ENCODE assay signal across 9 mouse cellular contexts in the genomic region with DNA sequence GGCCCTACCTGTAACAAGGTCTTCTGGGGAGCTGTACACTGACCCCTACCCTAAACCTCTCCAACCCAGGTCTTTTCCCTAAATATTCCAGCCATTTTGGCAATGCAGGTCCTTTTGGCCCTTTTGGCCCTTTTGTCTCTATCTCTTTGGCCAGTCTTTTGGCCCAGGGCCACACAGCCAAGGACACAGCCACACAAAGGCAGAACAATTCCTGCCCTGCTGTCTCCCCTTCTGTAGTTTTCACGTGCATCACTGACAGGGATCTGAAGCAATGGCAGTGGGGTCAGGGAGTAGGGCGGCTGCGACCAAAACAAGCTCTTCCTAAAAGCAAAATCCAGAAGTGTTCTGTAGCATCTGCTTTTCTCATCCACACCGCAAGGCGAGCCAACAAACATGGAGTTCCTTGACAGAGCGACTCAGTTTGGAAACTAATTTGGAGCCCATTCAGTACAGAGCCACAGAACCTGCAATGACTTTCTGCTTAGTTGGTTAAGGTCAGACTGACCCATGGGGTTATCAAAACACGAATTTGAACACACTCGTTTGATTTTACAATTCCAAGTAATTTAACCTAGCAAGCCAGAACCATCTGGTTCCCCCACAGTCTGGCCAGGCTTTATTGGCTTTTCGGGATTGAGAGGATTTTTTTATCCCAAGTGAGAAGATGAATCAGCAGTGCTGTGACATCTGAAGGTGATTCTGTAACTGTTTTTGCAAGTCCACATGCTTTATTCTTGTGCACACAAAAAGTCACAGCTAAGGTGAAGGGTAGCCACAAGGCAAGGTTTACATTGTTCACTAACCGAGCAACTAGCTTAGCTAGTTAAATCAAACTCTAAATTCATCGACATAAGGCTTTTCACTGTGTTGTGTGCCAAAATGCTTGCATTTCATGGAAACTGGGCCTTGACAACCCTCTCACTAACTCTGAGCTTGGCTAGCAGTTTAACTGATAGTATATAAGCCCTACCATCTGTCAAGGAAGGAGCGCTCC. TPM values are rescaled to one million over a fixed set of nuclear protein-coding genes. Genes with fewer than 3 reads are reported as not detected.
DNase-seq lines count a peak whose midpoint lies in the region; ATAC-seq and TF ChIP-seq lines count a peak whose summit lies in the region.
"Had no signal": no experiment of that assay in that cellular context is flagged by ENCODE, and none has a peak within 500 bp of the region (broad histone marks: within the 10 kb centered on the region; RNA-seq: fewer than 3 reads in every experiment).

No protein-coding gene starts in this region.

- H3K36me3 ChIP-seq in thymus, adult 2 months (ENCODE audit: control insufficient read depth, insufficient read depth, low read length) = no peaks in the 10 kb centered on the region
- H3K36me3 ChIP-seq in intestine, embryonic 15.5 days = no peaks in the 10 kb centered on the region
- H3K36me3 ChIP-seq in stomach, postnatal 0 days (ENCODE audit: control insufficient read depth, insufficient read depth, low read length) = no peaks in the 10 kb centered on the region

- no peaks in the 10 kb centered on the region for H3K4me1 ChIP-seq in thymus, adult 2 months (replicated peaks; ENCODE audit: control insufficient read depth, insufficient read depth, low read length)
- no peaks in the 10 kb centered on the region for H3K4me1 ChIP-seq in intestine, embryonic 15.5 days (replicated peaks)
- H3K4me1 ChIP-seq in stomach, postnatal 0 days (replicated peaks; ENCODE audit: control insufficient read depth, insufficient read depth) = no peaks in the 10 kb centered on the region

- peak; percentile 37 for DNase-seq in Patski (ENCODE audit: low read depth, low spot score)
- DNase-seq in adrenal gland, adult 8-10 months = peak; percentile 21
- DNase-seq in fibroblast of lung, adult 2 months (ENCODE audit: low read depth) = peak; percentile 58
- peak; percentile 40 for DNase-seq in left cerebral cortex, adult 11 months (ENCODE audit: low spot score)
- DNase-seq in thymus, adult 2 months = no peak
- no peak for DNase-seq in stomach, postnatal 0 days (ENCODE audit: low spot score)
- no peak for DNase-seq in yolk sac, embryonic 10.5 days (ENCODE audit: low spot score)

- CTCF ChIA-PET in Patski (lab: Charles Lee) = interaction anchor here (1.0 to 2.1 kb wide), 4 partner anchors 10 to 33 kb away, joined by 3 to 6 read pairs (median 6); no protein-coding TSS in a partner anchor

- no peak overlapping the region for H3K9ac ChIP-seq in intestine, embryonic 15.5 days
- H3K9ac ChIP-seq in stomach, postnatal 0 days (ENCODE audit: low read length) = no peak overlapping the region

- H3K27ac ChIP-seq in thymus, adult 2 months (ENCODE audit: control insufficient read depth, insufficient read depth, low read length) = no peak overlapping the region
- H3K27ac ChIP-seq in intestine, embryonic 15.5 days = no peak overlapping the region
- no peak overlapping the region for H3K27ac ChIP-seq in stomach, postnatal 0 days (replicated peaks)

- TF ChIP-seq POLR2A in thymus, adult 2 months (IDR thresholded peaks at IDR 0.05; ENCODE audit: control insufficient read depth, extremely low read depth, insufficient read depth, low read length, poor library complexity) = no peak

- WGBS in thymus, adult 2 months = 92% methylated on average over 12 of the region's 12 CpGs
- WGBS in intestine, embryonic 15.5 days = 70% methylated on average over 12 of the region's 12 CpGs
- 68% methylated on average over 12 of the region's 12 CpGs for WGBS in stomach, postnatal 0 days

- no peak for TF ChIP-seq CTCF in Patski (IDR thresholded peaks at IDR 0.05)
- TF ChIP-seq CTCF in thymus, adult 2 months (IDR thresholded peaks at IDR 0.05; ENCODE audit: borderline replicate concordance, control insufficient read depth, extremely low read depth, insufficient read depth, low read length, poor library complexity) = no peak
- TF ChIP-seq CTCF in stomach, postnatal 0 days (IDR thresholded peaks at IDR 0.05; ENCODE audit: low read depth) = no peak

- H3K4me2 ChIP-seq in intestine, embryonic 15.5 days (replicated peaks) = no peak overlapping the region
- no peak overlapping the region for H3K4me2 ChIP-seq in stomach, postnatal 0 days (replicated peaks; ENCODE audit: low read depth)

- in situ Hi-C loops in Patski (cut with MboI; ENCODE audit: low pct_unique_long_range_greater_than_20kb) = no loop called here

- H3K4me3 ChIP-seq in thymus, adult 2 months (ENCODE audit: control insufficient read depth, insufficient read depth, low read length) = no peak overlapping the region
- H3K4me3 ChIP-seq in intestine, embryonic 15.5 days (replicated peaks) = no peak overlapping the region
- no peak overlapping the region for H3K4me3 ChIP-seq in stomach, postnatal 0 days (ENCODE audit: low read depth, low read length)

- no peaks in the 10 kb centered on the region for H3K27me3 ChIP-seq in Patski
- H3K27me3 ChIP-seq in thymus, adult 2 months (ENCODE audit: control insufficient read depth, insufficient read depth, low read length) = no peaks in the 10 kb centered on the region
- no peaks in the 10 kb centered on the region for H3K27me3 ChIP-seq in intestine, embryonic 15.5 days (replicated peaks)
- H3K27me3 ChIP-seq in stomach, postnatal 0 days (ENCODE audit: control insufficient read depth, insufficient read depth, low read length) = no peaks in the 10 kb centered on the region

- POLR2A ChIA-PET in Patski (lab: Charles Lee) = interaction anchor here (0.9 kb wide), 1 partner anchor 17 kb away, joined by 3 read pairs; no protein-coding TSS in a partner anchor

- peak; percentile 46 for ATAC-seq in Patski
- no peak for ATAC-seq in intestine, embryonic 15.5 days
- no peak for ATAC-seq in stomach, postnatal 0 days (ENCODE audit: low FRiP score, low TSS enrichment)

- H3K9me3 ChIP-seq in intestine, embryonic 15.5 days = no peaks in the 10 kb centered on the region
- H3K9me3 ChIP-seq in stomach, postnatal 0 days (ENCODE audit: control insufficient read depth, low read length) = no peaks in the 10 kb centered on the region

- no peak for TF ChIP-seq EP300 in stomach, postnatal 0 days (optimal IDR thresholded peaks at IDR 0.05)

RNA-seq across cellular contexts. Expression of a gene that starts 36.8 kb away (rescaled TPM):
- polyA plus RNA-seq in Patski (2021) = 0.15 TPM
- total RNA-seq in adrenal gland, adult 8-10 months (2022) = under 1 TPM in 3 of 4 experiments, not detected in 1; 0.19 to 0.52 (median 0.21) TPM
- 0.09 and 0.12 TPM in 2 replicates for polyA plus RNA-seq in thymus, adult 2 months (2012; rRNA removed)
- 0.11 and 0.20 TPM in 2 replicates for polyA plus RNA-seq in intestine, embryonic 15.5 days (2015; fragmentation: Nextera tagmentation; extraction: Ambion mirVana)
- polyA plus RNA-seq in stomach, postnatal 0 days (2015; fragmentation: Nextera tagmentation; extraction: Ambion mirVana) = 0.17 and 0.28 TPM in 2 replicates
- polyA plus RNA-seq: small intestine, adult 2 months had no signal

RNA-seq across cellular contexts. Expression of a gene that starts 37.0 kb away (rescaled TPM):
- 42.2 TPM for polyA plus RNA-seq in Patski (2021)
- total RNA-seq in adrenal gland, adult 8-10 months (2022) = 10 to 100 TPM; 21.3 to 23.2 (median 21.4) TPM
- 44.6 and 56.0 TPM in 2 replicates for polyA plus RNA-seq in thymus, adult 2 months (2012; rRNA removed)
- 33.5 and 37.2 TPM in 2 replicates for polyA plus RNA-seq in intestine, embryonic 15.5 days (2015; fragmentation: Nextera tagmentation; extraction: Ambion mirVana)
- 20.5 and 21.0 TPM in 2 replicates for polyA plus RNA-seq in stomach, postnatal 0 days (2015; fragmentation: Nextera tagmentation; extraction: Ambion mirVana)

Comparison
In these comparisons a context has a peak if more than half of its experiments do, and no peak if none do; other contexts are left out.
1. DNase-seq: peak in Patski (single experiment), adrenal gland, adult 8-10 months (single experiment), fibroblast of lung, adult 2 months (single experiment) and left cerebral cortex, adult 11 months (single experiment); none in thymus, adult 2 months (single experiment), stomach, postnatal 0 days (single experiment) and yolk sac, embryonic 10.5 days (single experiment).